Mouse (Mus musculus): ENCODE measurements at regions not wholly inside any gene's neighbourhood (a gene's known extent, or its start where the extent isn't known, plus 50 kb on each side); places are given as distances from the start of the nearest gene placed in this dataset.
A peak's percentile ranks its signal among the peaks of the same experiment; 100 is the strongest.

- TF ChIP-seq CTCF (IDR thresholded peaks at IDR 0.05; ENCODE audit: insufficient read depth, low read depth, low read length), result no peak
- no peak for TF ChIP-seq POLR2A (IDR thresholded peaks at IDR 0.05; ENCODE audit: insufficient read depth, low read depth, low read length)
- 82% methylated on average over 3 of the region's 3 CpGs for WGBS
- no peak overlapping the region for H3K4me3 ChIP-seq (ENCODE audit: insufficient read depth, low read depth, low read length)
- H3K4me1 ChIP-seq (ENCODE audit: control insufficient read depth, insufficient read depth, low read length), result no peaks in the 10 kb centered on the region
- no peak overlapping the region for H3K27ac ChIP-seq (ENCODE audit: insufficient read depth, low read depth, low read length)
Observed at GRCm38 (mm10) chr4:66550306-66551104, 146.1 kb upstream of the Astn2 start.

- no peak overlapping the region for H3K4me3 ChIP-seq (ENCODE audit: insufficient read depth, low read depth, low read length)
- TF ChIP-seq CTCF (IDR thresholded peaks at IDR 0.05; ENCODE audit: insufficient read depth, low read depth, low read length) (no peak), POLR2A (IDR thresholded peaks at IDR 0.05; ENCODE audit: insufficient read depth, low read depth, low read length) (no peak)
- WGBS, result 45% methylated on average over 4 of the region's 4 CpGs
- H3K27ac ChIP-seq (ENCODE audit: insufficient read depth, low read depth, low read length), result no peak overlapping the region
- no peaks in the 10 kb centered on the region for H3K4me1 ChIP-seq (ENCODE audit: control insufficient read depth, insufficient read depth, low read length)
Observed at GRCm38 (mm10) chr4:66542833-66543436, 138.5 kb upstream of the Astn2 start.

GRCm38 (mm10) chr4:66524456-66524855, 120.0 kb upstream of the Astn2 start:
- TF ChIP-seq CTCF (IDR thresholded peaks at IDR 0.05; ENCODE audit: insufficient read depth, low read depth, low read length) (no peak), POLR2A (IDR thresholded peaks at IDR 0.05; ENCODE audit: insufficient read depth, low read depth, low read length) (no peak)
- 72% methylated on average over 5 of the region's 5 CpGs for WGBS
- no peak overlapping the region for H3K27ac ChIP-seq (ENCODE audit: insufficient read depth, low read depth, low read length)

GRCm38 (mm10) chr4:66523886-66524245, 119.5 kb upstream of the Astn2 start:
- H3K4me1 ChIP-seq (ENCODE audit: control insufficient read depth, insufficient read depth, low read length), result peaks cover 2% of the 10 kb centered on the region; the same call in 1 of the 2 replicates
- H3K4me3 ChIP-seq (ENCODE audit: insufficient read depth, low read depth, low read length), result no peak overlapping the region
- 61% methylated on average over 2 of the region's 2 CpGs for WGBS
- TF ChIP-seq CTCF (IDR thresholded peaks at IDR 0.05; ENCODE audit: insufficient read depth, low read depth, low read length), result no peak
- no peak for TF ChIP-seq POLR2A (IDR thresholded peaks at IDR 0.05; ENCODE audit: insufficient read depth, low read depth, low read length)
- H3K27ac ChIP-seq (ENCODE audit: insufficient read depth, low read depth, low read length), result no peak overlapping the region

More at GRCm38 (mm10) chr4:66524456-66524855, 120.0 kb upstream of the Astn2 start:
- Histone ChIP-seq H3K4me1 (ENCODE audit: control insufficient read depth, insufficient read depth, low read length) (peaks cover 2% of the 10 kb centered on the region; the same call in 1 of the 2 replicates), H3K4me3 (ENCODE audit: insufficient read depth, low read depth, low read length) (no peak overlapping the region)

- Histone ChIP-seq H3K27ac (ENCODE audit: insufficient read depth, low read depth, low read length) (no peak overlapping the region), H3K4me1 (ENCODE audit: control insufficient read depth, insufficient read depth, low read length) (peaks cover 2% of the 10 kb centered on the region; the same call in 1 of the 2 replicates), H3K4me3 (ENCODE audit: insufficient read depth, low read depth, low read length) (no peak overlapping the region)
- TF ChIP-seq POLR2A (IDR thresholded peaks at IDR 0.05; ENCODE audit: insufficient read depth, low read depth, low read length), result no peak
- no peak for TF ChIP-seq CTCF (IDR thresholded peaks at IDR 0.05; ENCODE audit: insufficient read depth, low read depth, low read length)
- WGBS, result 60% methylated on average over 8 of the region's 8 CpGs
Observed at GRCm38 (mm10) chr4:66523238-66523885, 119.0 kb upstream of the Astn2 start.

DNA sequence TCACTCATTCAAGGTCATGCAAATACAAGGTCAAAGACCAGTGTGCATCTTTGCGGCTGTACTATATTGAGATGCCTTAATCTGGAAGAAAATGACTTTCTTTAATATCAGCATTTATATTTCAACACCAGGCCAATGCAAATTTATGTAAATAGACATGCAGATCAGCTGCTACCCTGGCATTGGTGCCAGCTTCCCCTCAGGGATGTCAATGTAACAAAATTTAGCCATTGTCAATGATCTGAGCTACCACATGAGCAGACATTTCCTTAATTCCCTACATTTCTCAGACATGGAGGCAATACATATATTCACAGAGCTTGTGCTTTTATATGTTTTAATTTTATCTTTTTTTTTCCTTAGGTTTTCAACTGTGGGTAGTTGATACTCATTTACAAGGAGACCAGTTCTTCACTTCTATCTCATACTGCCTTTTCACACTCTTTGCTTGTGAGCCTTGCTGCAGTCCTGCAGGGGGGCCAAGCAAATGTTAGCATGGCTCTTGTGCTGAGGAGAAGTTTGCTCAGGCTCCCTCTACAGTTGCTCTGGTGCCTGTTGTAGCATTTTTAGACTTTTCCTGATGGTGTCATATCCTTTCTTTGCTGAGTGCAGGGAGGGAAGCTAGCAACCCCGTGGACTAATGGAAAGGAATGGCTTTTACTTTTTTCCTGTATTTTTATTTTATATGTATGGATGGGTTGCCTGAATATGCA, 117.8 kb upstream of the Astn2 start:
- TF ChIP-seq POLR2A (IDR thresholded peaks at IDR 0.05; ENCODE audit: insufficient read depth, low read depth, low read length) (no peak), CTCF (IDR thresholded peaks at IDR 0.05; ENCODE audit: insufficient read depth, low read depth, low read length) (no peak)
- H3K27ac ChIP-seq (ENCODE audit: insufficient read depth, low read depth, low read length), result no peak overlapping the region
- H3K4me3 ChIP-seq (ENCODE audit: insufficient read depth, low read depth, low read length), result no peak overlapping the region
- 69% methylated on average over 2 of the region's 2 CpGs for WGBS
- H3K4me1 ChIP-seq (ENCODE audit: control insufficient read depth, insufficient read depth, low read length), result peaks cover 2% of the 10 kb centered on the region; the same call in 1 of the 2 replicates

DNA sequence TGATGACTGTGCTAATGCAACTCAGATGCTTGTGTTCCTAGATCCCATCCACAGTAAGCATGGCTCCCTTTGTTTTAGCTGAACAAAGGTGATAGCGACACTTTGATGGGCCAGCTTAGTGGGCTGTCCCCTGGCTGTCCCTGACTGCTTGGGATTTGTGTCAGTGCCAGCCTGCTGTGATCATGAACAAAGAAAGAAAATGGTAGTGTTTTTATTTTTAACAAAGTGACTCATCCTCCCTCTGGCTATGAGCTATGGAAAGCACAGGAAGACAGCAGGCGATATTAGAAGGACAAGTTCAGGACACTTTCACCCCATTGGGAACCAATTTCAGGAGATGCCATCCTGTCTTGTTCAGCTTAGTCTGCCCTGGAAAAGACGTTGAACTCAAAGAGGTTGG, 116.4 kb upstream of the Astn2 start:
- H3K4me1 ChIP-seq (ENCODE audit: control insufficient read depth, insufficient read depth, low read length), result peaks cover 2% of the 10 kb centered on the region; the same call in 1 of the 2 replicates
- WGBS, result 25% methylated on average over 3 of the region's 3 CpGs
- no peak overlapping the region for H3K4me3 ChIP-seq (ENCODE audit: insufficient read depth, low read depth, low read length)
- no peak for TF ChIP-seq POLR2A (IDR thresholded peaks at IDR 0.05; ENCODE audit: insufficient read depth, low read depth, low read length)
- no peak for TF ChIP-seq CTCF (IDR thresholded peaks at IDR 0.05; ENCODE audit: insufficient read depth, low read depth, low read length)
- H3K27ac ChIP-seq (ENCODE audit: insufficient read depth, low read depth, low read length), result peak overlapping the region; percentile 80

DNA sequence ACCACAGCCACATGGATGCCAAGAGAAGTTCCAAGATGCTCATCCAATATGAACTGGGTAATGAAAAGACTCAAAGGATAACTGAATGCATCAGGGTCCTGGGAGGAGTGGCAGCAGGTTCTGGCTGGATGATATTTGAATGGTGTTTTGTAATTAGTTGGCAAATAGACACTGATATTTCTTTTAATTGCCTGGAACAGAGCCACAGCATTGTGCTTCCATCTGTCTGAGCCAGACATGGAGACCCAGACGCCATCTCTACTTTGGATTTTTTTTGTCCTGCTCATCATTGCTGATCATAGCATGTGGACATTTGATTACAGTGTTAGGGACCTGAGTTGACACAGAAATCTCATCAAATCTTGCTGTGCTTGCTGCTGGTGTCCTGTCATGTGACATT, 111.4 kb upstream of the Astn2 start:
- WGBS, result 86% methylated on average over 1 of the region's 1 CpGs
- Histone ChIP-seq H3K4me1 (ENCODE audit: control insufficient read depth, insufficient read depth, low read length) (peaks cover 2% of the 10 kb centered on the region; the same call in 1 of the 2 replicates), H3K27ac (ENCODE audit: insufficient read depth, low read depth, low read length) (no peak overlapping the region), H3K4me3 (ENCODE audit: insufficient read depth, low read depth, low read length) (no peak overlapping the region)
- no peak for TF ChIP-seq CTCF (IDR thresholded peaks at IDR 0.05; ENCODE audit: insufficient read depth, low read depth, low read length)
- TF ChIP-seq POLR2A (IDR thresholded peaks at IDR 0.05; ENCODE audit: insufficient read depth, low read depth, low read length), result no peak

All from olfactory bulb, adult 2 months (tissue).